Mouse (Mus musculus): ENCODE results near the gene Ttc30a1.

The Ttc30a1 gene

DNA sequence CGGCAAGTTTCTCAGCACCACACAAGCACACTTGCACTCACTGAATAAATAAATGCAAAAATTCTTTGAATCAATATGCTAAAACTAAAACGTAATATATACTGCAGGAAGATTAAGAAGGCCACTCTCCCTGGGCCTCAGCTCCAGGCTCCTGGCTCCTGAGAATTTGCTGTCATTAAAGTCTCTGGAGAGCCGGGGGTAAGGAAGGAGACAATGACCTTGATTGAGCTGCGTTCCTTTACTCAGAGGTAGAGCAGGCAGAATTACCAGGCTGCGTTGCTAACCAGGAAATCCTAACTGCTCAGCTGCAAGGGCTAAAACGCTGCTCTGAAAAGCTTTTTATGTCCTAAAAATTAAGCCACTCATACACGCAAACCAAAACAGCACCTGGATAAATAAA lies 48.2 kb downstream of the Ttc30a1 start:
- no peak for DNase-seq (ENCODE audit: low spot score in 2 of 2)

- DNase-seq (ENCODE audit: low spot score in 2 of 2) = no peak
Measured at GRCm38 (mm10) chr2:75930941-75931340, 50.8 kb downstream of the Ttc30a1 start.

DNA sequence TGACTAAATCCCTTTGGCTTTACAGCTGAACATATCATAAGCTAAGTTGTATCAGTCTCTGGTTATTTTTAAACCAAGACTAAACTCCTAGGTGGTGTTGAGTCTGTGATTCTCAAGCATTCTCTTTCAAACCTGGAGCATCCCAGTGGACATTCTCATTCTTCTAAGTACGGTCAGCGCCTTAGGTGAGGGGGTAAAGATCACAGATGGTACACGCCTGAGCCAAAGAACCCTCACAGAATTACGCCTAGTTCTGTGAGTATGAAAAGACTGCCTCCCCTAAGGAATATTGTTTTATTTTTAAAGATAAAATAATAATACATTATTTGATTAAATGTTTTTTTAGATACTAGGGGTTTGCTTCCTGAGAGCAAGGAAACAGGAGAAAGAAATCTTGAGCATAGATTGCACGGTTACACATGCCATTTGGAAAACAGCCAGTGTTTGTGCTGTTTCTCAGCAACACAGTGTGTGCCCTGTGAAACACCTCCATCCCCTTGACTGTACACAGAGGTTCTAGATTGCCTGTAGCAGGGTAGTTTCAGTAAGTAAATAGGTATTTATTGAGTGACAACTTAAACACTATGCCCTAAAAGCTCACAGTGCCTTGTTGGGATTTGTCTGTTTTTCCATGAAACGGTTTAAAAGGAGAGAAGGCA lies 51.9 kb downstream of the Ttc30a1 start:
- no peak for DNase-seq (ENCODE audit: low spot score in 2 of 2)

DNA sequence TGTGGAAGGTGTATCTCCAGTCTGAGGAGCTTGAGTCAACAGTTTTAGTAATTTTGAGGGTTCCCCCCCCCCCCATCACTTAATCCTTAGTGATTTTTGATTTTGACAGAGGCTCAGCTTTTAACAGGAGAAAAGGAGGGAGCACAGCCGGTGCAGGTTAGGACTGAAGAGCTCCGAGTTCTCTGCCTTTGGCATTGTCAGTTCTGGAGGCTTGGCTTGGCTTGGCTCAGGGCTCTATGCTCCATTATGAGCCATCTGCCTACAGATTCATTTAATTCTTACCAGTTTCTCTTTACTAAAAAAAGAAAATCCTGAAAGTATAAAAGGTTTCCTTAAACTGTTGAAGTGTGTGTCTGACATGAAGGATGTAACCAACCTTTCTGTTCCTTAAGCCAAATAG lies 52.6 kb downstream of the Ttc30a1 start:
- no peak for DNase-seq (ENCODE audit: low spot score in 2 of 2)
